Mouse (Mus musculus): Measurements from ENCODE around the gene Ndufa9. TPM values are rescaled to one million over a fixed set of nuclear protein-coding genes. Genes with fewer than 3 reads are reported as not detected.
A peak's percentile ranks its signal among the peaks of the same experiment; 100 is the strongest.

Gene Ndufa9
- total and polyA plus RNA-seq, 2 experiments: 132 to 143 TPM

GRCm38 (mm10) chr6:126802946-126803345, 46.0 kb downstream of the Ndufa9 start:
- H3K27ac ChIP-seq (replicated peaks; ENCODE audit: insufficient read depth, low read depth, low read length): no peak overlapping the region
- no peak overlapping the region for H3K4me3 ChIP-seq (ENCODE audit: insufficient read depth, low read depth, low read length)
- H3K4me1 ChIP-seq (ENCODE audit: control insufficient read depth, insufficient read depth, low read length): no peaks in the 10 kb centered on the region
- H3K79me2 ChIP-seq (ENCODE audit: control insufficient read depth, insufficient read depth, low read length): no peaks in the 10 kb centered on the region
- TF ChIP-seq CTCF (IDR thresholded peaks at IDR 0.05; ENCODE audit: low read depth, low read length) (no peak), POLR2A (IDR thresholded peaks at IDR 0.05; ENCODE audit: extremely low read depth, insufficient read depth, low read length) (no peak)
- DNase-seq (ENCODE audit: extremely low read depth, low read depth, low spot score): no peak
- H3K36me3 ChIP-seq (ENCODE audit: control insufficient read depth, insufficient read depth, low read length): no peaks in the 10 kb centered on the region
- 24% methylated on average over 11 of the region's 11 CpGs for WGBS
- H3K9ac ChIP-seq (ENCODE audit: low read depth, low read length): no peak overlapping the region
- no peaks in the 10 kb centered on the region for H3K27me3 ChIP-seq (ENCODE audit: control insufficient read depth, insufficient read depth, low read length)

DNA sequence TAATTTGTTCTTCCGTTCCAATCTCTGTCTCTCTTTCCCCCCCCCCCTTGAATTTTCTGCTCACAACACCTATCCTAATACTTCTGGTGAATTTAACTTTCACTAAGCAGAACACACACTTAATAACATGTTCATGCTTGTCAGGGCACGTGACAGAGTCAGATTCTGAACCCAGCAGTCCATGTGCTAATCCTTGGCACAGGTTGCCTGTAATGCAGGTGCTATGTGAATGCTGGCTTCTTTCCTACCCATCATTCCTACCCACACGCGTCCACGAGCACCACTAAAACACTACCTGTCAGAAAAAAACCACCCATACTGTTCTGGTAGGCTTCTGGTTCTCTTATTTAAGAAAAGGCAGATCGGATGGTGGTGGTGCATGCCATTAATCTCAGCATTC, 54.2 kb downstream of the Ndufa9 start:
- no peaks in the 10 kb centered on the region for H3K4me1 ChIP-seq (ENCODE audit: control insufficient read depth, insufficient read depth, low read length)
- no peaks in the 10 kb centered on the region for H3K36me3 ChIP-seq (ENCODE audit: control insufficient read depth, insufficient read depth, low read length)
- no peak for DNase-seq (ENCODE audit: extremely low read depth, low read depth, low spot score)
- no peak overlapping the region for H3K9ac ChIP-seq (ENCODE audit: low read depth, low read length)
- no peaks in the 10 kb centered on the region for H3K79me2 ChIP-seq (ENCODE audit: control insufficient read depth, insufficient read depth, low read length)
- 91% methylated on average over 6 of the region's 6 CpGs for WGBS
- H3K27ac ChIP-seq (replicated peaks; ENCODE audit: insufficient read depth, low read depth, low read length): no peak overlapping the region
- no peaks in the 10 kb centered on the region for H3K27me3 ChIP-seq (ENCODE audit: control insufficient read depth, insufficient read depth, low read length)
- no peak overlapping the region for H3K4me3 ChIP-seq (ENCODE audit: insufficient read depth, low read depth, low read length)
- no peak for TF ChIP-seq POLR2A (IDR thresholded peaks at IDR 0.05; ENCODE audit: extremely low read depth, insufficient read depth, low read length)
- TF ChIP-seq CTCF (IDR thresholded peaks at IDR 0.05; ENCODE audit: low read depth, low read length): no peak

DNA sequence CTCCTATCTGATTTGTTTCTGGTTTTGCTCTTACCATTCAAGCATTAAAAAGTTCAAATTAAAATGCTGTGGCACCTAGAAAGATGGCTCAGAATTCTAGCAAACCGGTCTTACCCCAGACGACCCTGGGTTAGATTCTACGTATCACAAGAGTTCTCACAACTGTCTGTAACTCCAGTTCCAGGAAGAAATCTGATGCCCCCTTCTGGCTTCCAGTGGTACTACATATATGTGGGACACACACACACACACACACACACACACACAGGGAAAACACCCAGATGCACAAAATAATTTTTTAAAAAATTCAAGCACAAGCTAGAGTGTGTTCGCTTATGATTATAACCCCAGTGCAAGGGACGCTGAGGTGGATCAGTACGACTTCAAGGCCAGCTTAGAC, 55.2 kb downstream of the Ndufa9 start:
- Histone ChIP-seq H3K27ac (replicated peaks; ENCODE audit: insufficient read depth, low read depth, low read length) (no peak overlapping the region), H3K4me3 (ENCODE audit: insufficient read depth, low read depth, low read length) (no peak overlapping the region)

GRCm38 (mm10) chr6:126791964-126792363, 57.0 kb downstream of the Ndufa9 start:
- Histone ChIP-seq H3K9ac (ENCODE audit: low read depth, low read length) (peak overlapping the region; percentile 53; the same call in 1 of the 2 replicates), H3K4me1 (ENCODE audit: control insufficient read depth, insufficient read depth, low read length) (no peaks in the 10 kb centered on the region), H3K4me3 (ENCODE audit: insufficient read depth, low read depth, low read length) (peak overlapping the region; percentile 43), H3K27me3 (ENCODE audit: control insufficient read depth, insufficient read depth, low read length) (no peaks in the 10 kb centered on the region), H3K27ac (replicated peaks; ENCODE audit: insufficient read depth, low read depth, low read length) (no peak overlapping the region), H3K79me2 (ENCODE audit: control insufficient read depth, insufficient read depth, low read length) (no peaks in the 10 kb centered on the region), H3K36me3 (ENCODE audit: control insufficient read depth, insufficient read depth, low read length) (no peaks in the 10 kb centered on the region)
- DNase-seq (ENCODE audit: extremely low read depth, low read depth, low spot score): peak; percentile 22
- 21% methylated on average over 12 of the region's 12 CpGs for WGBS
- no peak for TF ChIP-seq POLR2A (IDR thresholded peaks at IDR 0.05; ENCODE audit: extremely low read depth, insufficient read depth, low read length)
- TF ChIP-seq CTCF (IDR thresholded peaks at IDR 0.05; ENCODE audit: low read depth, low read length): peak; percentile 44

More for the DNA sequence above, 55.2 kb downstream of the Ndufa9 start:
- H3K27me3 ChIP-seq (ENCODE audit: control insufficient read depth, insufficient read depth, low read length): no peaks in the 10 kb centered on the region
- H3K79me2 ChIP-seq (ENCODE audit: control insufficient read depth, insufficient read depth, low read length): no peaks in the 10 kb centered on the region
- no peak for DNase-seq (ENCODE audit: extremely low read depth, low read depth, low spot score)
- H3K4me1 ChIP-seq (ENCODE audit: control insufficient read depth, insufficient read depth, low read length): no peaks in the 10 kb centered on the region
- no peaks in the 10 kb centered on the region for H3K36me3 ChIP-seq (ENCODE audit: control insufficient read depth, insufficient read depth, low read length)
- H3K9ac ChIP-seq (ENCODE audit: low read depth, low read length): no peak overlapping the region
- TF ChIP-seq CTCF (IDR thresholded peaks at IDR 0.05; ENCODE audit: low read depth, low read length) (no peak), POLR2A (IDR thresholded peaks at IDR 0.05; ENCODE audit: extremely low read depth, insufficient read depth, low read length) (no peak)
- 97% methylated on average over 6 of the region's 6 CpGs for WGBS

DNA sequence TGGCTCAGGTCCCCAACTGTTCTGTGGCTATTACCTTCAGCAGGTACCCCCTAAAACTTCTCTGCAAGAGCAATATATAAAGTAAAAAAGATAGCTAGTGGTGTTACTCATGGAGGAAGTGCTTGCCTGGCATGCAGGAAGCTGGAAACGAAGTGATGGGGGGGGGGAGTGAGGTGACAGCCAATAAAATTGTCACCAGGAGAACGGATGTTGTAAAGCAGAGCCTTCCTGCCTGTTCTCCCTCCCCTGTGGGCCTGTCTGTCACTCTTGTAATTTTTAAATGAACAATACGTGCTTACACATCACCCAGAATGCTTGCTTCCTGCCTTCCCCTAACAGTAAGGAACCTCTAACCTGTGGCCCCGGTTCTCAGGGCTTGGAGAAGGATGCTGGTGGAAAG, 57.4 kb downstream of the Ndufa9 start:
- no peaks in the 10 kb centered on the region for H3K4me1 ChIP-seq (ENCODE audit: control insufficient read depth, insufficient read depth, low read length)
- whole genome bisulfite sequencing: 42% methylated on average over 4 of the region's 4 CpGs
- no peaks in the 10 kb centered on the region for H3K36me3 ChIP-seq (ENCODE audit: control insufficient read depth, insufficient read depth, low read length)
- no peak for DNase-seq (ENCODE audit: extremely low read depth, low read depth, low spot score)
- H3K27me3 ChIP-seq (ENCODE audit: control insufficient read depth, insufficient read depth, low read length): no peaks in the 10 kb centered on the region
- TF ChIP-seq POLR2A (IDR thresholded peaks at IDR 0.05; ENCODE audit: extremely low read depth, insufficient read depth, low read length) (no peak), CTCF (IDR thresholded peaks at IDR 0.05; ENCODE audit: low read depth, low read length) (no peak)
- no peak overlapping the region for H3K9ac ChIP-seq (ENCODE audit: low read depth, low read length)
- no peak overlapping the region for H3K27ac ChIP-seq (replicated peaks; ENCODE audit: insufficient read depth, low read depth, low read length)
- no peaks in the 10 kb centered on the region for H3K79me2 ChIP-seq (ENCODE audit: control insufficient read depth, insufficient read depth, low read length)
- no peak overlapping the region for H3K4me3 ChIP-seq (ENCODE audit: insufficient read depth, low read depth, low read length)

GRCm38 (mm10) chr6:126788863-126789262, 60.1 kb downstream of the Ndufa9 start:
- WGBS: 70% methylated on average over 8 of the region's 8 CpGs
- TF ChIP-seq POLR2A (IDR thresholded peaks at IDR 0.05; ENCODE audit: extremely low read depth, insufficient read depth, low read length) (no peak), CTCF (IDR thresholded peaks at IDR 0.05; ENCODE audit: low read depth, low read length) (no peak)

More at GRCm38 (mm10) chr6:126788863-126789262, 60.1 kb downstream of the Ndufa9 start:
- Histone ChIP-seq H3K36me3 (ENCODE audit: control insufficient read depth, insufficient read depth, low read length) (no peaks in the 10 kb centered on the region), H3K4me1 (ENCODE audit: control insufficient read depth, insufficient read depth, low read length) (no peaks in the 10 kb centered on the region), H3K4me3 (ENCODE audit: insufficient read depth, low read depth, low read length) (no peak overlapping the region), H3K27me3 (ENCODE audit: control insufficient read depth, insufficient read depth, low read length) (no peaks in the 10 kb centered on the region), H3K79me2 (ENCODE audit: control insufficient read depth, insufficient read depth, low read length) (no peaks in the 10 kb centered on the region), H3K9ac (ENCODE audit: low read depth, low read length) (no peak overlapping the region), H3K27ac (replicated peaks; ENCODE audit: insufficient read depth, low read depth, low read length) (no peak overlapping the region)
- no peak for DNase-seq (ENCODE audit: extremely low read depth, low read depth, low spot score)
